Mouse (Mus musculus): ENCODE data around the gene Hspb9.
A peak's percentile ranks its signal among the peaks of the same experiment; 100 is the strongest.

Hspb9 gene

GRCm38 (mm10) chr11:100713735-100714533, at the start of gene Hspb9:
TSS of gene Hspb9 (plus strand) at chr11:100713850.
- peak; percentile 88 for DNase-seq

DNA sequence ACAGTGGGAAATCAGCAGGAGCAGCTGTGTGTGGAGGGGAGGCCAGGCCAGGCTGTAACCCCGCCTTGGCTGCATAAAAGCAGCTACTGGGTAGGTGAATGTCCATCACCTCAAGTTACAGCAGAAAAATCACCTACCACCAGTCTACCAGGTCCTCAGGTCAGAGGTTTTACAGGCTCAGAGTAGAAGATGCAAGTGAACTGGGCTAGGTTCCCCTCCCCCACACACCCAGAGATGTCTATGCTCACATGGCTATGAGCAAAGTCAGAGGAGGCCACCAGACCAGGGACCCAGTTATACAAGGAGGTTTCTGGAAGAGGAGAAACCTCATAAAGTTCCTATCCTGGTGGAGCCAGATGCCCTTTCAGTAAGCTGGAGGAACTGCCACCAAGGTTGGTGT, 42.6 kb upstream of the Hspb9 start:
- DNase-seq, result no peak

DNA sequence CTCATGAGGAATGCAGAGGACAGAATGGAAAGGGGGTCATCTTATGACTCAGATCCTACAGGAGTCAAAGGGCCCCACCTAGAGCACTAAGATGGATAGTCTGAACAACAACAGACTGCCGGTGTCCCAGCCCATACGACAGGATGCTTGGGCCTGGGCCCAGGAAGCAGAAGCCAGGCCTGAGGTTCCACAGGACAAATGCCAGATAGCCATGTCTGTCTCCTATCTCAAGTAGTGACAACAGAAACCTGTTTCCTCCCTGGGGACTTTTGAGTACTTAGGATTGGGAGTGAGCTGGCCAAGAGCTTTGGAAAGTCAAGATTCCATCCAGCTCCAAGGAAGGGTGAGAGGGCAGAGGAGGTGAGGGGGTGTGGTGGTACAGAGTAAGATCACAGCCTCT, 41.7 kb upstream of the Hspb9 start:
- no peak for DNase-seq

GRCm38 (mm10) chr11:100673169-100673568, 40.5 kb upstream of the Hspb9 start:
- peak; percentile 21 for DNase-seq

- DNase-seq, result no peak
These were observed 35.8 kb upstream of the Hspb9 start for GRCm38 (mm10) chr11:100677810-100678209.

DNA sequence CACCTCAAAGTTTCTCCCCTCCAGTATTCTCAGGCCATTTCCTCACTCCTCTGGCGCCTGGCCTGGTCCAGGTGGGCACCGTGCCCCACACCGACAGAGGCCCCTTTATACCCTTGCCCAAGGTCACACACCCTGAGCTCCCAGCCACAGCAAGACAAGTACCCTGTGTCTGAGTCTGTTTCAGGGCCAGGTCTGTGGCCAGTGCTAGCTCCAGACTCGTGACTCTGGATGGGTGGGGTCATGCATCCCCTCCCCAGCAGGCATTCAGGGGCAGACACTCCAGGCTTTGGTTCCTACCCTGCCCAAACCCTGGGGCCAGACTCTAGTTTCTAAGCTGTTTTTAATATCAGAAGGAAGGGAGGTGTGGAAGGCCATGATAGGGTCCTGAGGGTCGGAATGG, 31.8 kb upstream of the Hspb9 start:
- DNase-seq, result no peak

- no peak for DNase-seq
These were observed 31.1 kb upstream of the Hspb9 start for GRCm38 (mm10) chr11:100682526-100682925.

GRCm38 (mm10) chr11:100684084-100684483, 29.6 kb upstream of the Hspb9 start:
- DNase-seq, result no peak

DNA sequence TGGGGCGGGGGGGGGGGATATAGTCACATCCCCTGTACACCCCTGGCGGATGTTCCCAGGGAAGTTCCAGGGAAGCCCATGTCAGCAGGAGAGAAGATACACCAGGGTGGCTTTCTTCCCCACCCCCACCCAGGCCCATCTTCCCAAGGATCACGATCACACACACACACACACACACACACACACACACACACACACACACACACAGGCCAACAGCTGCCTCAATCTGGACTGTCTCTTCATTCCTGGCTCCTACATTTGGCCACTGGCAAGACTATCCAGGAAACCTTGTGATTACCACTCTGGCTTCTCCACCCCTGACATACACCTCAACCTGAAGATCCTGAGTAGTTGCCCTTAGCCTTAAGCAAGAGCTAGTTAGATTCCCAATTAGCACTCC, 28.3 kb upstream of the Hspb9 start:
- no peak for DNase-seq

GRCm38 (mm10) chr11:100687265-100687664, 26.4 kb upstream of the Hspb9 start:
- no peak for DNase-seq

DNA sequence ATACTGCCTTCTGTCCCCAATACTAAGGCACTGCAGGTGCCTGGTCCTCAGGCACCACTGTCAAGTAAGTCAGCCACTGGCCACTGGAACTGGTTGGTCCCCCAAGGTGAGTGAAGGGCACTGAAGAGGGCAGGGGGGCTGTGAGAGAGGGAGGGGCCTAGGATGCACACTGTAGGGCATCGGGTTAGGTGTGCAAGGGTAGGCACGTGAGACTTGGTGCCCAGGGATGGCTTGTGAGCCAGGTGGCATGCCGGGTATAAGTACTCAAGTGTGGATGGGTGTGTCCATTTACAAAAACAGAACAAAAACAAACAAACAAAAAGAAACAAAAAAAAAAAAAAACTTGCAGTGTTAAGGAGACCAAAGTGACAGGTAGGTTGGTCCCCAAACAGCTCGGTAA, 25.2 kb upstream of the Hspb9 start:
- no peak for DNase-seq

DNA sequence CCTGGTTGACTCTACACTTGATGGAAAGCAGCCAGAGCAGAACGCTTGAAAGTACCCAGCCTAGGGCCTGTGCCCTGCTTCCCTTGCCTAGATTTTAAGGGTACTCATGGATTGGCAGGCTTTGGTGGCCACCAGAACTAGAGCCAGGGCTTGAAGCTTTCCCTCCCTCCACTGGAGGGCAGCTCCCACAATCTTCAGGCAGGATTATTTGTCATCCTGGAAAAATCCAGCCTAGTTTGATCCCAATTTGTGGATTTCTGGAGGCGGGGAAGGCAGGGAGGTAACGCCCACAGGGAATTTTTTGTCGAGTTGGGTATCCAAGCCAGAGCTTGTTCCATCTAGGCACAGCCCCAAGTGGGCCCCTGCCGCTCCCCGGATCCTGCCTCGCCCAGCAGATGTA, 23.3 kb upstream of the Hspb9 start:
- DNase-seq, result no peak

DNA sequence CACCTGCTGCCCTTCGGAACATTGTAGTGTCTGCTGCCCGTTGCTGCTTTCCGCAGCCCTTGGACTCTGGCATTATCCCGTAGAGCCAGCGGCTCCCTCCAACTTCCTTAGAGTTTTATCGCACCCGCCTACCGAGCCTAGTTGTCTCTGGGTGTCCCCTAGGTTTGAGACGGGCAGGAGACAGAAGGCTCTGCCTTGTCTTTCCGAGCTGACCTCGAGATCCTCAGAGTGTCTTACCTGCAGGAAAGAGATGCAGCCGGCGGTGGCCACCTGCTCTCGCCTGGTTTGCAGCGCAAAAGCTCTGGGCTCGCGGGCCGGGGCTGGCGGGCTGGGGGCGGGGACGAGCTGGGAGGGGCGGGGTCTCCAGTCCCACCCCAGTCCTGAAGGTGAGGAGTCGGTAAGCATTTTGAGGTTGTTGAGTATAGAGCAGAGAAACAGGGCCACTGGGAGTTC, 21.5 kb upstream of the Hspb9 start, which contains the start of gene Zfp385c:
TSS of gene Zfp385c (minus strand) at position 292 of the 453 bp plus-strand sequence.
- no peak for DNase-seq

GRCm38 (mm10) chr11:100693154-100693553, 20.5 kb upstream of the Hspb9 start:
- no peak for DNase-seq

DNA sequence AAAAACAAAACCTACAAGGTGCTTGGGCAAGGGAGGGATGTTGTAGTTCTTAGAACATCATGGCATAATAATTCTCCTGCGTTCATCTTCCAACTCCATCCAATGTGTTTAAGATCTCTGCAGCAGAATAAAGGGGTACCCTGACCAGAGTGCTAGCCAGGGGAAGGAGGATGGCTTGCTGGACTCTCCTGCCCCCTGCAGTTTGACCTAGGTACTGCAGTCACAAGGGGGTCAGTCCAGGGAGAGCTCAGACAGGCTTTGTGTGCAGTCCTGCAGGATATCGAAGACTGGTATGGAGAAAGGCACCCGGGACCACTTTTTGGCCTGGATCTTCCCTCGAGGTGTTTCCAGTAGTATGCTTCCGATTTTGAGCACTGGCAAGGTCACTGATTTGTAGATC, 18.7 kb upstream of the Hspb9 start:
- DNase-seq, result peak; percentile 74

DNA sequence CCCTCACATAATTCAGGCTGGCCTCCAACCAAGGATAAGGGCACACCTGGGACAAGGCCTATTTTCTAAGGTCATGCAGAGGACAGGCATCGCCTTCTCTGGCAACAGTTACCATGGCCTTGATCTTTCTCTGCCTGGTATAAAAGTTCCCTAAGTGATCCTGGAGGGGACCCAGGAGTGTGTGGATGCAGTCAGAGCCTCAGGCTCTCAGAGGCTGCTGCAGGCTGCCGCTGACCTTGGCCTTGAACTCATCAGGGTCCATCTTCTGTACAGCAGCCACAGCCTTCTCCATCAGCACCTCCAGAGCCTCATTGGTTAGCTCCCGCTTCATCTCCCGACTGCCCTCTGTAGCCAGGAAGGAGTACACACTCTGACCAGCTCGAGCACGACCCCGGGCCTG, 15.7 kb upstream of the Hspb9 start:
- DNase-seq, result no peak

GRCm38 (mm10) chr11:100700710-100701109, 12.9 kb upstream of the Hspb9 start:
- DNase-seq, result no peak

DNA sequence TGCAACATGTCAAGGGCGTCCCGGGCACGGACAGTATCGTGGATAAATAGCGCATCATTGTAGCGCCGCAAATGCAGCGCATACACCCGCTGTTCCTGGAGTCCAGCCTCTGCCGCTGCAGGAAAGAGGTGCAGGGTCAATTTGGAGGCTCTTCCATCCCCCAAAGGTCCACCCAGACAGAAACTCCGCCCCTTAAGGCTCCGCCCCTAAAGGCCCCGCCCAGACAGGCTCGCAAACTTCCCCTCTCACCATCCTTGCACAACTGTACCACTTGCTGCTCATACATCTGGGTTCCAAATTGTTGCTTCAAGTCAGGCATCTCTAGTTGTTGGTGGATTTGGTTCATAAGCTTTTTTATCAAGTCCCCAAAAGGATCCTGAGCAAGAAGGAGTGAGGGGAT, 12.3 kb upstream of the Hspb9 start:
- DNase-seq, result peak; percentile 86

GRCm38 (mm10) chr11:100702081-100702851, 11.4 kb upstream of the Hspb9 start:
- peak; percentile 86 for DNase-seq

GRCm38 (mm10) chr11:100702906-100703305, 10.7 kb upstream of the Hspb9 start:
- DNase-seq, result no peak

DNA sequence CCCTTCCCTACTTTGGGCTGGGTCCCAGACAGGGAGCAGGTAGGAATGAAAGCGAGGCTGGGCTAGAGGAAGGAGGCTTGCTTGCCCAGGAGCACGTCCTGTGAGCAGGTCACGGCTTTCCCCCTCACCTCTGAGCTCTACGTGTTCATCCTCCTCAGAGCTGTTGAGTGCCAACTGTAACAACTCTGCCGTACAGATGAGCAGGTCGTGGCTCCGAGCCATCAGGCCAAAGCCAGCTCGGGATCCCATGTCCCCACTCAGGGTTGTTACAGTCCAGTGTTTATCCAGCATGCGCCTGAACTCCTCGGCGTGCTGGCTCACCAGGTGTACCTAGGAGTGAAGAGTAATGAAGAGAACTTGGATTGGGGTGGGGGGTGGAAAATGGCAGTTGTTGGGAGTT, 10.3 kb upstream of the Hspb9 start:
- DNase-seq, result no peak

DNA sequence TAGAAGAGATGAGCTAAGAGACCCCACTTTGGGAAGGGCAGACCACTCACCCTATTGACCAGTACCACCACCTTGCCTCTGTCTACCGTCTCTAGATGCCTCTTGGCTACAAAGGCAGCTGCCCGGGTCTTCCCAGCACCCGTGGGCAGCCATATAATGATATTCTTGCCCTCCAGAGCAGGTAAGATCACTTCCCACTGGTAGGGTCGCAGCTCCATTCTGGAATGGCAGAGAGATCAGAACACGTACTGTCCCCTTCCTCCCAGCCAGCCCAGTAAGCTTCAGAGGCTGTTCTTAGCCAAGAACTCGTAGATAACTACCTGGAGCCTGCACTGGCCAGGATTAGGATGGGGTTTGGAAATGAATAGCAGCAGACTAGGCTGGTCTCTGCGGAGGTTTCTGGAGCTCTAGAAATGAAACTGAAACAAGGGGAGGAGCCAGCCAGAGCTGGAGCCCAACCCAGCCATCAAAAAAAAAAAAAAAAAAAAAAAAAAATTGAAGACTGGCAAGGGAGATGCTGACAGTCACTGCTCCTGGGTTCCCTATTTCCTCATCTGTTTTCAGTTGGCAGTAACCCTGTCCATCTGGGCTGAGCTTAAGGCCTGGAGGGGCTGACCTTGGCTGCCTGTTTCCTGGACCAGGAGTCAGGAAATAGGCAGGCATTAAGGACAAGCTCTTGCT, 9.7 kb upstream of the Hspb9 start, which contains the start of gene Dhx58:
TSS of gene Dhx58 (minus strand) at position 421 of the 681 bp plus-strand sequence.
- peak; percentile 67 for DNase-seq

DNA sequence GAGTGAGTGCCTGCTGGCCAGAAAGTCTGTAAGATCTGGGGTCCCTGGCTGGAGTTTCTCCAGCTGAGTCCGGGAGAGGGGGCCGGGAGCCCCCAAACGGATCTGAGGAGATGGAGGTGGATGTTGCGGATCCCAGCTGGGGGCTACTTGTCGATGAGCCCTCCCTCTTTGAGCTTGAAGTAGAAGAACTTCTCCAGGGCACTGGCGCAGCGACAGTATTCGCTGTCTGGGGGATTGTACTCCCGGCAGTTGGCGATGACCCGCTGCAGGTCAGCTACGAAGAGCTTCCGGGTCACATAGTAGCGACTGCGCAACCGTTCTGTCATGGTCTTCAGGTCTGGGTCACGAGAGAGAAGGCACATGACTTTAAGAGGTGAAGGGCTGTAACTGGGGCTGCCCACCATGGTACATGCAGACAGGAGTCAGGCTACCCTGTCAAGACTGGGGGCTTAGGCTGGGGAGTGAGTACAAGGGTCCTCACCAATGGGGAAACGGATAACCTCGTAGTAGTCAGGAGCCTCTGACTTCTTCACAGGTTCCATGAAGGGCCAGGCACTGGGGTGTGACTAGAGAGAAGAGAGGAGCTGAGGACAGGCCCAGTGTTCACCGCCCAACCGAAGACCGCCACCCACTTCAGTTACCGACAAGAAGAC, 8.4 kb upstream of the Hspb9 start:
- no peak for DNase-seq

All from lung, postnatal 36 days (tissue).